Mouse (Mus musculus) liver, postnatal 0 days (tissue): ENCODE data around the gene Prss27.

Source experiments
- CTCF ChIP-seq: sonication (generic); IDR thresholded peaks from 2 replicates; pipeline ENCODE4 v1.5.1; 2016; ENCODE audit warnings: antibody characterized with exemption, low read depth
- EP300 ChIP-seq: IDR thresholded peaks from 2 replicates; pipeline ENCODE4 v1.6.1; 2016; ENCODE audit warnings: antibody characterized with exemption, low read depth, mild to moderate bottlenecking

DNA sequence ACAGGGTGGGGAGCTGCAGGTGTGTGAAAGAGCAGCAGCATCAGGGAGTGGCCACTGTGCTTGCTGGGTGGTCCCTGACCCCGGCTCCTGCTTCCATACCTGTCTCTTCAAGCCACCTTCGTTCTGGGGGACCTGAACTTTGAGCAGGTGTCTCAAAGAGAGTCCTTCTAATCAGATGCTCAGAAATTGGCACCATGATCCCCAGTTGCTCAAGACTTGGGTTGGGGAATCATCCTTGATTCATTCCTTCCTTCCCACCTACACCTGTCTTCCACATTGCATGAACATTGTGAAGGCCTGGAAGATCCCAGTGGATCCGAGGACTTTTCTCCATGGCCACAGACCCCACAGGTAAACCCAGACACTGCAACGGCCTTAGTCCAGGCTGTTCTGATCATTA lies 29.8 kb upstream of the Prss27 start:
- TF ChIP-seq EP300 (no peak), CTCF (no peak)
